Mouse (Mus musculus) heart, postnatal 0 days (tissue): ENCODE measurements at regions not wholly inside any gene's neighbourhood (a gene's known extent, or its start where the extent isn't known, plus 50 kb on each side); places are given as distances from the start of the nearest gene placed in this dataset.

Source experiments
- ATAC-seq: fragments of 200-750 bp; cut with Nextera tagmentation; 2 replicates; pipeline ENCODE4 v1.8.0; 2017; ENCODE audit warnings: low read depth, moderate number of reproducible peaks, moderate library complexity; ENCODE audit not compliant: insufficient read depth
- DNase-seq: peaks from one replicate; pipeline ENCODE4 v3.0.0-alpha.2; 2016; ENCODE audit warnings: low spot score
- H3K27ac ChIP-seq: fragments of 300-500 bp; sonication (generic); 2 replicates; pipeline ENCODE4 v1.5.1; 2014; ENCODE audit warnings: low read depth, mild to moderate bottlenecking
- H3K27me3 ChIP-seq: fragments of 300-500 bp; sonication (generic); 2 replicates; pipeline ENCODE4 v1.6.1; 2014; ENCODE audit warnings: low read length, mixed read lengths; ENCODE audit not compliant: control insufficient read depth, insufficient read depth
- H3K36me3 ChIP-seq: fragments of 300-500 bp; sonication (generic); replicated peaks from 2 replicates; pipeline ENCODE4 v1.6.1; 2014; ENCODE audit warnings: low read length, mixed read lengths; ENCODE audit not compliant: control insufficient read depth, insufficient read depth
- H3K4me1 ChIP-seq: fragments of 300-500 bp; sonication (generic); 2 replicates; pipeline ENCODE4 v1.6.1; 2014; ENCODE audit warnings: antibody characterized with exemption; ENCODE audit not compliant: control insufficient read depth, insufficient read depth
- H3K4me2 ChIP-seq: fragments of 300-500 bp; sonication (generic); 2 replicates; pipeline ENCODE4 v1.6.1; 2014; ENCODE audit warnings: low read depth, mild to moderate bottlenecking, low read length, moderate library complexity
- H3K4me3 ChIP-seq: fragments of 300-500 bp; sonication (generic); 2 replicates; pipeline ENCODE4 v1.5.1; 2014; ENCODE audit warnings: low read depth, low read length
- H3K9ac ChIP-seq: fragments of 300-500 bp; sonication (generic); replicated peaks from 2 replicates; pipeline ENCODE4 v1.6.1; 2014; ENCODE audit warnings: low read depth, low read length, mixed read lengths
- H3K9me3 ChIP-seq: fragments of 300-500 bp; sonication (generic); replicated peaks from 2 replicates; pipeline ENCODE4 v1.6.1; 2016; ENCODE audit warnings: low read length; ENCODE audit not compliant: control insufficient read depth
- CTCF ChIP-seq: IDR thresholded peaks from 2 replicates; pipeline ENCODE4 v1.5.1; 2016; ENCODE audit warnings: antibody characterized with exemption, control low read depth, low read depth
- EP300 ChIP-seq: IDR thresholded peaks from 2 replicates; pipeline ENCODE4 v1.6.1; 2016; ENCODE audit warnings: antibody characterized with exemption, low read depth
- WGBS: fragments of 180-500 bp; shearing (Covaris S2); extraction: QIAGEN DNeasy Blood & Tissue Kit; methylation state at CpG from one replicate; pipeline ENCODE4 v1.1.7; 2014; 5-methylcytosine and 5-hydroxymethylcytosine counted together

- no peak for ATAC-seq
- H3K27me3 ChIP-seq, result 0 out of 2 replicates have a peak, but pooled peaks cover 8% of the 10 kb centered on the region
- peak overlapping the region; percentile 30 for H3K4me3 ChIP-seq
- H3K4me2 ChIP-seq, result peak overlapping the region; percentile 56
- H3K36me3 ChIP-seq, result no peaks in the 10 kb centered on the region
- peak overlapping the region; percentile 79 for H3K27ac ChIP-seq
- no peaks in the 10 kb centered on the region for H3K9me3 ChIP-seq
- peaks cover 36% of the 10 kb centered on the region for H3K4me1 ChIP-seq
- 44% methylated on average over 5 of the region's 5 CpGs for WGBS
- no peak for TF ChIP-seq EP300
- no peak for TF ChIP-seq CTCF
- DNase-seq, result no peak
- 0 out of 2 replicates have a peak overlapping the region, but pooled peaks have one; percentile 31 for H3K9ac ChIP-seq
Measured at GRCm38 (mm10) chr8:91990952-91991351, 189.1 kb upstream of the Irx3 start.

GRCm38 (mm10) chr8:91990048-91990447 lies 188.2 kb upstream of the Irx3 start:
- Histone ChIP-seq H3K36me3 (no peaks in the 10 kb centered on the region), H3K9me3 (no peaks in the 10 kb centered on the region), H3K27me3 (0 out of 2 replicates have a peak, but pooled peaks cover 8% of the 10 kb centered on the region), H3K27ac (peak overlapping the region; percentile 33; the same call in 1 of the 2 replicates), H3K4me1 (peaks cover 36% of the 10 kb centered on the region), H3K4me3 (no peak overlapping the region), H3K9ac (no peak overlapping the region), H3K4me2 (peak overlapping the region; percentile 56; the same call in 1 of the 2 replicates)
- 62% methylated on average over 3 of the region's 3 CpGs for WGBS
- TF ChIP-seq CTCF, result no peak
- ATAC-seq (no peak), DNase-seq (no peak)

- no peak for TF ChIP-seq EP300
- no peak for TF ChIP-seq CTCF
- Histone ChIP-seq H3K4me3 (no peak overlapping the region), H3K36me3 (no peaks in the 10 kb centered on the region), H3K27ac (peak overlapping the region; percentile 44), H3K27me3 (0 out of 2 replicates have a peak, but pooled peaks cover 4% of the 10 kb centered on the region), H3K9ac (no peak overlapping the region), H3K4me1 (peaks cover 36% of the 10 kb centered on the region), H3K4me2 (no peak overlapping the region), H3K9me3 (no peaks in the 10 kb centered on the region)
- 36% methylated on average over 11 of the region's 11 CpGs for WGBS
- DNase-seq, result peak; percentile 32
- ATAC-seq, result no peak
Measured at GRCm38 (mm10) chr8:91988866-91989633, 187.2 kb upstream of the Irx3 start.

- H3K4me1 ChIP-seq, result peaks cover 38% of the 10 kb centered on the region
- WGBS, result 14% methylated on average over 6 of the region's 6 CpGs
Measured at GRCm38 (mm10) chr8:91987854-91988253, 186.0 kb upstream of the Irx3 start.

GRCm38 (mm10) chr8:91983171-91983570 lies 181.3 kb upstream of the Irx3 start:
- Histone ChIP-seq H3K9ac (no peak overlapping the region), H3K4me3 (no peak overlapping the region), H3K27me3 (no peaks in the 10 kb centered on the region), H3K27ac (no peak overlapping the region), H3K4me1 (peaks cover 4% of the 10 kb centered on the region), H3K4me2 (no peak overlapping the region), H3K36me3 (no peaks in the 10 kb centered on the region), H3K9me3 (peaks cover 6% of the 10 kb centered on the region; the same call in 1 of the 2 replicates)
- ATAC-seq, result no peak
- WGBS, result 85% methylated on average over 2 of the region's 2 CpGs
- DNase-seq, result no peak
- TF ChIP-seq EP300, result no peak
- TF ChIP-seq CTCF, result no peak

More at GRCm38 (mm10) chr8:91987854-91988253, 186.0 kb upstream of the Irx3 start:
- Histone ChIP-seq H3K36me3 (no peaks in the 10 kb centered on the region), H3K9ac (no peak overlapping the region), H3K4me2 (no peak overlapping the region), H3K4me3 (no peak overlapping the region), H3K9me3 (no peaks in the 10 kb centered on the region), H3K27me3 (0 out of 2 replicates have a peak, but pooled peaks cover 3% of the 10 kb centered on the region), H3K27ac (peak overlapping the region; percentile 75)
- DNase-seq (peak; percentile 97), ATAC-seq (peak; percentile 96)
- peak; percentile 100 for TF ChIP-seq EP300
- TF ChIP-seq CTCF, result no peak
